Mouse (Mus musculus) MEL (cell line): ENCODE measurements around the gene Ctsl.

Experiments used
- CHD2 ChIP-seq: IDR thresholded peaks from 2 replicates; pipeline ENCODE4 v1.6.1; 2011; ENCODE audit warnings: low read length, improper control_type of control experiment
- CTCF ChIP-seq, 3 experiments: IDR thresholded peaks in 2 of 3; conservative IDR thresholded peaks in 1 of 3; 2 replicates each; pipeline ENCODE4 v1.5.1; 2011 to 2012; ENCODE audit warnings: low read length in 3 of 3, low read depth in 2 of 3, mild to moderate bottlenecking in 2 of 3, improper control_type of control experiment in 1 of 3, inconsistent platforms in 1 of 3, mixed read lengths in 1 of 3, moderate library complexity in 1 of 3; ENCODE audit not compliant: control insufficient read depth in 1 of 3, insufficient read depth in 1 of 3, poor library complexity in 1 of 3, severe bottlenecking in 1 of 3
- EP300 ChIP-seq, 2 experiments: IDR thresholded peaks; 2 replicates each; pipeline ENCODE4 v1.6.1; 2011; ENCODE audit warnings: improper control_type of control experiment in 2 of 2, low read length in 2 of 2, low read depth in 1 of 2, mild to moderate bottlenecking in 1 of 2
- GABPA ChIP-seq: IDR thresholded peaks from 2 replicates; pipeline ENCODE4 v1.6.1; 2012; ENCODE audit warnings: low read depth, mild to moderate bottlenecking, inconsistent platforms, low read length, improper control_type of control experiment, moderate library complexity
- POLR2A ChIP-seq, 2 experiments: IDR thresholded peaks; 2 replicates each; pipeline ENCODE4 v1.6.1; 2011 to 2012; ENCODE audit warnings: low read length in 2 of 2, mild to moderate bottlenecking in 2 of 2, control low read depth in 1 of 2, improper control_type of control experiment in 1 of 2, low read depth in 1 of 2, moderate library complexity in 1 of 2; ENCODE audit not compliant: control insufficient read depth in 1 of 2, insufficient read depth in 1 of 2, poor library complexity in 1 of 2
- TAL1 ChIP-seq: IDR thresholded peaks from 2 replicates; pipeline ENCODE4 v1.6.1; 2012; ENCODE audit warnings: mild to moderate bottlenecking, inconsistent platforms, low read length, moderate library complexity, mixed read lengths
- ZKSCAN1 ChIP-seq: IDR thresholded peaks from 2 replicates; pipeline ENCODE4 v1.6.1; 2012; ENCODE audit warnings: low read depth, mild to moderate bottlenecking, inconsistent platforms, low read length, improper control_type of control experiment, moderate library complexity

- TF ChIP-seq TAL1, result no peak
- no peak for TF ChIP-seq EP300 (IDR thresholded peaks at IDR 0.05; ENCODE audit: low read depth in 1 of 2, low read length in 2 of 2)
- TF ChIP-seq POLR2A (IDR thresholded peaks at IDR 0.05; ENCODE audit: control insufficient read depth in 1 of 2, insufficient read depth in 1 of 2, low read depth in 1 of 2, low read length in 2 of 2, poor library complexity in 1 of 2), result no peak
- TF ChIP-seq ZKSCAN1, result no peak
- no peak for TF ChIP-seq CHD2
- TF ChIP-seq CTCF (IDR thresholded peaks at IDR 0.05 in 2 of 3, conservative IDR thresholded peaks at IDR 0.05 in 1 of 3; ENCODE audit: control insufficient read depth in 1 of 3, insufficient read depth in 1 of 3, low read depth in 2 of 3, low read length in 3 of 3, poor library complexity in 1 of 3, severe bottlenecking in 1 of 3), result no peak
- no peak for TF ChIP-seq GABPA
These were observed 34.9 kb upstream of the Ctsl start for GRCm38 (mm10) chr13:64405550-64405949.
